Mouse (Mus musculus) hindbrain, postnatal 0 days (tissue): ENCODE measurements around the gene Olfr1444. TPM values are rescaled to one million over a fixed set of nuclear protein-coding genes. Genes with fewer than 3 reads are reported as not detected.

Source experiments
- ATAC-seq: fragments of 200-750 bp; cut with Nextera tagmentation; 2 replicates; pipeline ENCODE4 v1.8.0; 2017; ENCODE audit warnings: mild to moderate bottlenecking, moderate TSS enrichment, moderate library complexity
- DNase-seq: peaks from one replicate; pipeline ENCODE4 v3.0.0-alpha.2; 2015; ENCODE audit warnings: low spot score
- H3K27ac ChIP-seq: fragments of 300-500 bp; sonication (generic); 2 replicates; pipeline ENCODE4 v1.5.1; 2014; ENCODE audit warnings: mild to moderate bottlenecking
- H3K27me3 ChIP-seq: fragments of 300-500 bp; sonication (generic); 2 replicates; pipeline ENCODE4 v1.6.1; 2014; ENCODE audit warnings: low read length, mixed read lengths; ENCODE audit not compliant: insufficient read depth
- H3K36me3 ChIP-seq: fragments of 300-500 bp; sonication (generic); 2 replicates; pipeline ENCODE4 v1.6.1; 2014; ENCODE audit warnings: low read length, mixed read lengths; ENCODE audit not compliant: insufficient read depth
- H3K4me1 ChIP-seq: fragments of 300-500 bp; sonication (generic); 2 replicates; pipeline ENCODE4 v1.6.1; 2014; ENCODE audit warnings: antibody characterized with exemption, low read length, mixed read lengths; ENCODE audit not compliant: insufficient read depth
- H3K4me2 ChIP-seq: fragments of 300-500 bp; sonication (generic); 2 replicates; pipeline ENCODE4 v1.6.1; 2014; ENCODE audit warnings: low read depth, mild to moderate bottlenecking, low read length, moderate library complexity, mixed read lengths
- H3K4me3 ChIP-seq: fragments of 300-500 bp; sonication (generic); 2 replicates; pipeline ENCODE4 v1.5.1; 2014; ENCODE audit warnings: low read length
- H3K9ac ChIP-seq: fragments of 300-500 bp; sonication (generic); replicated peaks from 2 replicates; pipeline ENCODE4 v1.6.1; 2014; ENCODE audit warnings: mild to moderate bottlenecking, low read length, moderate library complexity, mixed read lengths
- H3K9me3 ChIP-seq: fragments of 300-500 bp; sonication (generic); 2 replicates; pipeline ENCODE4 v1.6.1; 2016; ENCODE audit warnings: low read length, mixed read lengths
- CTCF ChIP-seq: IDR thresholded peaks from 2 replicates; pipeline ENCODE4 v1.5.1; 2016; ENCODE audit warnings: antibody characterized with exemption, control low read depth, low read depth
- WGBS: fragments of 180-500 bp; shearing (Covaris S2); extraction: QIAGEN DNeasy Blood & Tissue Kit; methylation state at CpG from one replicate; pipeline ENCODE4 v1.1.7; 2014; 5-methylcytosine and 5-hydroxymethylcytosine counted together
- polyA plus RNA-seq: library from polyadenylated mRNA; unstranded; fragments of >200 nt; fragmentation: Nextera tagmentation; extraction: Ambion mirVana; gene quantifications from 2 replicates; pipeline ENCODE4 v1.2.1, GENCODE M21; 2015
- total RNA-seq: library from RNA; depleted of rRNA; stranded (reverse); fragments of >200 nt; gene quantifications from 2 replicates; pipeline ENCODE4 v1.2.3, GENCODE M21; 2014; rRNA removed

Olfr1444 gene
- total and polyA plus RNA-seq, 2 experiments from 2014 or later = not detected

DNA sequence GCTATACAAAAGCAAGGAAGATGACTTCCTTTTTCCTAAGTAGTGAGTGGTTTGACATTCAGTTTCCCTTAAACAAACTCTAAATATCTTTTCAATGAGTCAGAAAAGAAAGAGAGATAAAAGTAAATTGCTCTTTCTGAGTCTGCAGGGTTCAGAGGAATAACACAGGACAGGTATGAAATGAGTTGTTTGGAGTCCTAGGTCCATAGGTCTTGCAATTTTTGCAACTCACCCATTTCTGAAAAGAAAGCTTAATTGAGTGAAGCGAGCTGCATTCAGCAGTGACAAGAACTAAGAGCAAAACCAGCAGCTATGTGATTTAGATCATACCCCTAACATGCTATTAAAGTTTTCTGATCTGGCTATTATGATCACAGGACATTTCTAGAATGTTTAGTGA lies 25.5 kb upstream of the Olfr1444 start:
- no peaks in the 10 kb centered on the region for H3K27me3 ChIP-seq
- no peak for ATAC-seq
- H3K9ac ChIP-seq = no peak overlapping the region
- 70% methylated on average over 1 of the region's 1 CpGs for WGBS
- H3K36me3 ChIP-seq = no peaks in the 10 kb centered on the region
- no peak overlapping the region for H3K27ac ChIP-seq
- no peaks in the 10 kb centered on the region for H3K9me3 ChIP-seq
- no peak for DNase-seq
- H3K4me1 ChIP-seq = no peaks in the 10 kb centered on the region
- no peak for TF ChIP-seq CTCF
- H3K4me3 ChIP-seq = no peak overlapping the region
- H3K4me2 ChIP-seq = no peak overlapping the region

DNA sequence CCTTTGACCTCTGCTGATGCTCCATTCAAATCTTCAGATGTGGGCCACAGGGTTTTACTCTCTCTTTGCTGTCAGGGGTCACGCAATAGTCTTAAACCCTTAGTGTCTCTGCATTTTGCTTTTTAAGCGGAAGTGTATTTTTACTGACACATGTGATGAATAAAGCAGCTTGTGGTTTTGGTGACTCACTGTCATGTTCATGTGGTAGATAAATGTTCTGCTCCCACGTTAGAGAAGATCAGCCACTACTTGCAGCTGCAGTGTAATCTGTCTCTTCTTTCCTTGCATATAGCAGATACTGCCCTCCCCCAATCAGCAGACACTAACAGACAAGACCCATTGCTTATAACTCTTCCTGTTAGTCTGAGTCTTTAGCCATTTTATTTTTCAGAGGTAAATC lies 23.5 kb upstream of the Olfr1444 start:
- Histone ChIP-seq H3K27me3 (no peaks in the 10 kb centered on the region), H3K4me3 (no peak overlapping the region), H3K9me3 (no peaks in the 10 kb centered on the region), H3K36me3 (no peaks in the 10 kb centered on the region), H3K4me1 (no peaks in the 10 kb centered on the region), H3K9ac (no peak overlapping the region), H3K27ac (no peak overlapping the region), H3K4me2 (no peak overlapping the region)
- no peak for DNase-seq
- ATAC-seq = no peak
- WGBS = 92% methylated on average over 3 of the region's 3 CpGs
- no peak for TF ChIP-seq CTCF

- H3K36me3 ChIP-seq = no peaks in the 10 kb centered on the region
- H3K27me3 ChIP-seq = no peaks in the 10 kb centered on the region
- H3K27ac ChIP-seq = no peak overlapping the region
- no peaks in the 10 kb centered on the region for H3K9me3 ChIP-seq
- 97% methylated on average over 1 of the region's 1 CpGs for WGBS
- H3K4me3 ChIP-seq = no peak overlapping the region
- ATAC-seq (no peak), DNase-seq (no peak)
- no peaks in the 10 kb centered on the region for H3K4me1 ChIP-seq
- no peak overlapping the region for H3K4me2 ChIP-seq
- H3K9ac ChIP-seq = no peak overlapping the region
- no peak for TF ChIP-seq CTCF
These were observed 18.6 kb upstream of the Olfr1444 start for GRCm38 (mm10) chr19:12838507-12838906.

GRCm38 (mm10) chr19:12846382-12846781 lies 10.7 kb upstream of the Olfr1444 start, which contains the start of gene Gm5244:
TSS of gene Gm5244 (plus strand) at chr19:12846682.
- H3K27me3 ChIP-seq = no peaks in the 10 kb centered on the region
- H3K4me1 ChIP-seq = no peaks in the 10 kb centered on the region
- TF ChIP-seq CTCF = no peak
- H3K27ac ChIP-seq = no peak within 1 kb of the TSS
- no peaks in the 10 kb centered on the region for H3K9me3 ChIP-seq
- no peak for ATAC-seq
- DNase-seq = no peak
- no peak within 1 kb of the TSS for H3K4me2 ChIP-seq
- H3K36me3 ChIP-seq = no peaks in the 10 kb centered on the region
- H3K4me3 ChIP-seq = no peak within 1 kb of the TSS
- H3K9ac ChIP-seq = no peak within 1 kb of the TSS

GRCm38 (mm10) chr19:12883555-12883954 lies 26.5 kb downstream of the Olfr1444 start, which contains the start of gene Olfr1445:
TSS of gene Olfr1445 (plus strand) at chr19:12883855.
- Histone ChIP-seq H3K27me3 (no peaks in the 10 kb centered on the region), H3K9ac (no peak within 1 kb of the TSS), H3K9me3 (no peaks in the 10 kb centered on the region), H3K36me3 (no peaks in the 10 kb centered on the region), H3K4me2 (no peak within 1 kb of the TSS), H3K4me1 (no peaks in the 10 kb centered on the region), H3K4me3 (no peak within 1 kb of the TSS), H3K27ac (no peak within 1 kb of the TSS)
- 82% methylated on average over 2 of the region's 2 CpGs for WGBS
- TF ChIP-seq CTCF = no peak
- ATAC-seq (no peak), DNase-seq (no peak)

DNA sequence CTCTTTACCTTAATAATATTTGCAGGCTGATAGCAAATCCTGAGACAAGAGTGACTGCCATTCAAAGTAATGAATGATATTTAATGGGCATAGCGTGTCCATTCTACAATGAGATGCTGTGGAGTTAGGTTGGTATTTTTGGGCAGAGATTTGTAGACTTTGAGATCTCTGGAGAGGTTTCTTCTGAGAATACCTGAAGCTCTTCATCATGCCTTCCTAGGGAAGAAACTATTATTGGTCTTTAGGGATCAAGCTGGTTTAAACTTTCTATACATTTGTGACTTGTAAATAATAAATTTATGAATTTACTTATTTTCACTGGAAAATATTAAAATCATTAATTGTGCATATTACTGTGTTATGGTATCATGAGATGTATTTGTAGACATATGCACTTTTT lies 36.3 kb downstream of the Olfr1444 start, which contains the start of gene Olfr1446:
Gene Olfr1446, minus strand, starts transcription at position 101 of the 400 bp plus-strand sequence.
- Histone ChIP-seq H3K9me3 (no peaks in the 10 kb centered on the region), H3K27me3 (no peaks in the 10 kb centered on the region), H3K36me3 (no peaks in the 10 kb centered on the region), H3K9ac (no peak within 1 kb of the TSS), H3K4me1 (no peaks in the 10 kb centered on the region), H3K27ac (no peak within 1 kb of the TSS), H3K4me3 (no peak within 1 kb of the TSS), H3K4me2 (no peak within 1 kb of the TSS)
- TF ChIP-seq CTCF = no peak
- ATAC-seq (no peak), DNase-seq (no peak)
- 84% methylated on average over 1 of the region's 1 CpGs for WGBS

DNA sequence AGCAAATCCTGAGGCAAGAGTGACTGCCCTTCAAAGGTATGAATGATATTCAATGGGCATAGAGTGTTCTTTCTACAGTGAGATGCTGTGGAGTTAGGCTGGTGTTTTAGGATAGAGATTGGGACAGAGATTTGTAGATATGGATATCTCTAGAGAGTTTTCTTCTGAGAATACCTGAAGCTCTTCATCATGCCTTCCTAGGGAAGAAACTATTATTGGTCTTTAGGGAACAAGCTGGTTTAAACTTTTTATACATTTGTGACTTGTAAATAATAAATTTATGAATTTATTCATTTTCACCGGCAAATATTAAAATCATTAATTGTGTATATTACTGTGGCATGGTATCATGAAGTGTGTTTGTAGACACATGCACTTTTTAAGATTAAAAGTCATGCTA lies 46.6 kb downstream of the Olfr1444 start, which contains the start of gene Olfr1447:
Gene Olfr1447, minus strand, starts transcription at position 101 of the 400 bp plus-strand sequence.
- TF ChIP-seq CTCF = no peak
- ATAC-seq (no peak), DNase-seq (no peak)
- no peak within 1 kb of the TSS for H3K27ac ChIP-seq
- H3K9ac ChIP-seq = no peak within 1 kb of the TSS
- H3K4me1 ChIP-seq = no peaks in the 10 kb centered on the region
- no peak within 1 kb of the TSS for H3K4me3 ChIP-seq
- H3K27me3 ChIP-seq = no peaks in the 10 kb centered on the region
- no peaks in the 10 kb centered on the region for H3K36me3 ChIP-seq
- no peaks in the 10 kb centered on the region for H3K9me3 ChIP-seq
- H3K4me2 ChIP-seq = no peak within 1 kb of the TSS
- WGBS = 96% methylated on average over 1 of the region's 1 CpGs

Other genes with a start within 250 kb of the Olfr1444 start
- gene Glyat, start 224.0 kb upstream of the Olfr1444 start, total RNA-seq = not detected in 2 replicates
- gene Glyat, start 224.0 kb upstream of the Olfr1444 start, polyA plus RNA-seq = 0.05 TPM in 1 of 2 replicates, not detected in the other
- not detected in 2 replicates for gene Olfr1442, start 186.8 kb upstream of the Olfr1444 start, total RNA-seq
- gene Olfr1442, start 186.8 kb upstream of the Olfr1444 start, polyA plus RNA-seq = not detected in 2 replicates
- gene Olfr1443, start 179.2 kb upstream of the Olfr1444 start, total RNA-seq = not detected in 2 replicates
- not detected in 2 replicates for gene Olfr1443, start 179.2 kb upstream of the Olfr1444 start, polyA plus RNA-seq
- gene Keg1, start 161.5 kb upstream of the Olfr1444 start, total RNA-seq = not detected in 2 replicates
- gene Keg1, start 161.5 kb upstream of the Olfr1444 start, polyA plus RNA-seq = not detected in 2 replicates
- gene Cntf, start 91.7 kb upstream of the Olfr1444 start, total RNA-seq = 0.42 and 1.3 TPM in 2 replicates
- 0.83 and 1.5 TPM in 2 replicates for gene Cntf, start 91.7 kb upstream of the Olfr1444 start, polyA plus RNA-seq
- gene Zfp91, start 61.2 kb upstream of the Olfr1444 start, total RNA-seq = 42.5 and 49.1 TPM in 2 replicates
- gene Zfp91, start 61.2 kb upstream of the Olfr1444 start, polyA plus RNA-seq = 13.4 and 14.1 TPM in 2 replicates
- 0.83 and 1.8 TPM in 2 replicates for gene Lpxn, start 61.1 kb upstream of the Olfr1444 start, total RNA-seq
- 1.1 and 1.2 TPM in 2 replicates for gene Lpxn, start 61.1 kb upstream of the Olfr1444 start, polyA plus RNA-seq
- gene Gm5244, start 10.6 kb upstream of the Olfr1444 start, total RNA-seq = not detected in 2 replicates
- not detected in 2 replicates for gene Gm5244, start 10.6 kb upstream of the Olfr1444 start, polyA plus RNA-seq
- gene Olfr1445, start 26.6 kb downstream of the Olfr1444 start, total RNA-seq = not detected in 2 replicates
- gene Olfr1445, start 26.6 kb downstream of the Olfr1444 start, polyA plus RNA-seq = not detected in 2 replicates
- not detected in 2 replicates for gene Olfr1446, start 36.2 kb downstream of the Olfr1444 start, total RNA-seq
- gene Olfr1446, start 36.2 kb downstream of the Olfr1444 start, polyA plus RNA-seq = not detected in 2 replicates
- gene Olfr1447, start 46.5 kb downstream of the Olfr1444 start, total RNA-seq = not detected in 2 replicates
- not detected in 2 replicates for gene Olfr1447, start 46.5 kb downstream of the Olfr1444 start, polyA plus RNA-seq
- gene Olfr1448, start 67.1 kb downstream of the Olfr1444 start, total RNA-seq = not detected in 2 replicates
- not detected in 2 replicates for gene Olfr1448, start 67.1 kb downstream of the Olfr1444 start, polyA plus RNA-seq
- not detected in 2 replicates for gene Olfr1449, start 73.6 kb downstream of the Olfr1444 start, total RNA-seq
- gene Olfr1449, start 73.6 kb downstream of the Olfr1444 start, polyA plus RNA-seq = not detected in 2 replicates
- not detected in 2 replicates for gene Olfr1450, start 93.0 kb downstream of the Olfr1444 start, total RNA-seq
- not detected in 2 replicates for gene Olfr1450, start 93.0 kb downstream of the Olfr1444 start, polyA plus RNA-seq
- gene Olfr1451, start 137.7 kb downstream of the Olfr1444 start, total RNA-seq = not detected in 2 replicates
- not detected in 2 replicates for gene Olfr1451, start 137.7 kb downstream of the Olfr1444 start, polyA plus RNA-seq
- not detected in 2 replicates for gene Olfr1453, start 171.0 kb downstream of the Olfr1444 start, total RNA-seq
- gene Olfr1453, start 171.0 kb downstream of the Olfr1444 start, polyA plus RNA-seq = not detected in 2 replicates
- not detected in 2 replicates for gene Olfr1454, start 203.3 kb downstream of the Olfr1444 start, total RNA-seq
- gene Olfr1454, start 203.3 kb downstream of the Olfr1444 start, polyA plus RNA-seq = not detected in 2 replicates
- not detected in 2 replicates for gene Olfr1457, start 240.6 kb downstream of the Olfr1444 start, total RNA-seq
- not detected in 2 replicates for gene Olfr1457, start 240.6 kb downstream of the Olfr1444 start, polyA plus RNA-seq
- not detected in 2 replicates for gene Olfr1458, start 249.5 kb downstream of the Olfr1444 start, total RNA-seq
- gene Olfr1458, start 249.5 kb downstream of the Olfr1444 start, polyA plus RNA-seq = not detected in 2 replicates